Mouse (Mus musculus) MEL (cell line): ENCODE measurements around the gene Olfr318. TPM values are rescaled to one million over a fixed set of nuclear protein-coding genes. Genes with fewer than 3 reads are reported as not detected.
"Not testable (repeated sequence)": the region's sequence is repeated elsewhere in the genome, so short reads cannot be mapped to it uniquely, and the experiment has no call there.

Experiments
- DNase-seq: peaks from one replicate; pipeline ENCODE4 v3.0.0; 2011; ENCODE audit warnings: low read depth, low spot score
- H3K27ac ChIP-seq: 2 replicates; pipeline ENCODE4 v1.5.1; 2012; ENCODE audit warnings: low read depth, mild to moderate bottlenecking, control low read depth, low read length, moderate library complexity; ENCODE audit not compliant: control insufficient read depth
- H3K27me3 ChIP-seq, 2 experiments: fragments of 150-350 bp in 1 of 2; sonication (generic) in 1 of 2; 2 replicates each; pipeline ENCODE4 v1.6.1; 2012; ENCODE audit warnings: low read length in 2 of 2, mild to moderate bottlenecking in 2 of 2, improper control_type of control experiment in 1 of 2, moderate library complexity in 1 of 2; ENCODE audit not compliant: insufficient read depth in 2 of 2, control insufficient read depth in 1 of 2
- H3K36me3 ChIP-seq, 2 experiments: 2 replicates each; pipeline ENCODE4 v1.6.1; 2012 to 2014; ENCODE audit warnings: low read length in 2 of 2, improper control_type of control experiment in 1 of 2, inconsistent platforms in 1 of 2, mild to moderate bottlenecking in 1 of 2; ENCODE audit not compliant: insufficient read depth in 2 of 2, control insufficient read depth in 1 of 2
- H3K4me1 ChIP-seq, 2 experiments: fragments of 150-350 bp in 1 of 2; sonication (generic) in 1 of 2; 2 replicates each; pipeline ENCODE4 v1.6.1; 2012; ENCODE audit warnings: low read length in 2 of 2, improper control_type of control experiment in 1 of 2, mild to moderate bottlenecking in 1 of 2; ENCODE audit not compliant: insufficient read depth in 2 of 2, control insufficient read depth in 1 of 2
- H3K4me3 ChIP-seq, 2 experiments: fragments of 150-350 bp in 1 of 2; sonication (generic) in 1 of 2; 2 replicates each; pipeline ENCODE4 v1.5.1; 2012; ENCODE audit warnings: low read depth in 2 of 2, low read length in 2 of 2, mild to moderate bottlenecking in 2 of 2, moderate library complexity in 2 of 2, control low read depth in 1 of 2, improper control_type of control experiment in 1 of 2; ENCODE audit not compliant: control insufficient read depth in 1 of 2, insufficient read depth in 1 of 2
- H3K79me2 ChIP-seq: 2 replicates; pipeline ENCODE4 v1.6.1; 2012; ENCODE audit warnings: mild to moderate bottlenecking, low read length, moderate library complexity; ENCODE audit not compliant: control insufficient read depth, poor library complexity, insufficient read depth
- H3K9ac ChIP-seq: 2 replicates; pipeline ENCODE4 v1.6.1; 2012; ENCODE audit warnings: low read depth, mild to moderate bottlenecking, control low read depth, low read length, moderate library complexity; ENCODE audit not compliant: control insufficient read depth, poor library complexity, severe bottlenecking
- H3K9me3 ChIP-seq: fragments of 150-350 bp; sonication (generic); replicated peaks from 2 replicates; pipeline ENCODE4 v1.6.1; 2012; ENCODE audit warnings: mild to moderate bottlenecking, low read length, improper control_type of control experiment, moderate library complexity; ENCODE audit not compliant: insufficient read depth
- CHD1 ChIP-seq: IDR thresholded peaks from 2 replicates; pipeline ENCODE4 v1.6.1; 2012; ENCODE audit warnings: low read depth, mild to moderate bottlenecking, inconsistent platforms, low read length, improper control_type of control experiment
- E2F4 ChIP-seq: IDR thresholded peaks from 2 replicates; pipeline ENCODE4 v1.6.1; 2011; ENCODE audit warnings: low read depth, low read length, improper control_type of control experiment, borderline replicate concordance
- ELF1 ChIP-seq: IDR thresholded peaks from 2 replicates; pipeline ENCODE4 v1.6.1; 2014; ENCODE audit warnings: low read depth, mild to moderate bottlenecking, inconsistent platforms, low read length, improper control_type of control experiment, moderate library complexity
- GABPA ChIP-seq: IDR thresholded peaks from 2 replicates; pipeline ENCODE4 v1.6.1; 2012; ENCODE audit warnings: low read depth, mild to moderate bottlenecking, inconsistent platforms, low read length, improper control_type of control experiment, moderate library complexity
- KAT2A ChIP-seq: conservative IDR thresholded peaks from 2 replicates; pipeline ENCODE4 v1.6.1; 2012; ENCODE audit warnings: low read depth, low read length, improper control_type of control experiment, inconsistent platforms
- MAFK ChIP-seq: IDR thresholded peaks from 2 replicates; pipeline ENCODE4 v1.6.1; 2011; ENCODE audit warnings: low read depth, mild to moderate bottlenecking, low read length, improper control_type of control experiment, borderline replicate concordance
- NELFE ChIP-seq: IDR thresholded peaks from 2 replicates; pipeline ENCODE4 v1.6.1; 2011; ENCODE audit warnings: low read depth, low read length, improper control_type of control experiment
- POLR2AphosphoS5 ChIP-seq: IDR thresholded peaks from 2 replicates; pipeline ENCODE4 v1.6.1; 2012; ENCODE audit warnings: low read depth, borderline replicate concordance, mild to moderate bottlenecking, inconsistent platforms, low read length, moderate library complexity, mixed read lengths
- RCOR1 ChIP-seq: IDR thresholded peaks from 2 replicates; pipeline ENCODE4 v1.6.1; 2012; ENCODE audit warnings: low read depth, mild to moderate bottlenecking, inconsistent platforms, low read length, improper control_type of control experiment
- TAL1 ChIP-seq: IDR thresholded peaks from 2 replicates; pipeline ENCODE4 v1.6.1; 2012; ENCODE audit warnings: mild to moderate bottlenecking, inconsistent platforms, low read length, moderate library complexity, mixed read lengths
- TCF12 ChIP-seq: IDR thresholded peaks from 2 replicates; pipeline ENCODE4 v1.6.1; 2014; ENCODE audit warnings: low read depth, mild to moderate bottlenecking, inconsistent platforms, low read length, improper control_type of control experiment, moderate library complexity
- ZNF384 ChIP-seq: IDR thresholded peaks from 2 replicates; pipeline ENCODE4 v1.6.1; 2012; ENCODE audit warnings: low read depth, mild to moderate bottlenecking, inconsistent platforms, low read length, improper control_type of control experiment
- polyA plus RNA-seq, 2 experiments: library from polyadenylated mRNA; stranded (reverse) in 1 of 2; unstranded in 1 of 2; fragments of >175 nt in 1 of 2; fragments of >200 nt in 1 of 2; gene quantifications; 2 replicates each; pipeline versions ENCODE4 v1.2.1 to v1.2.4; 2012; ENCODE audit warnings: low replicate concordance in 2 of 2, low read depth in 1 of 2; ENCODE audit not compliant: insufficient read length in 2 of 2, insufficient read depth in 1 of 2, missing spikeins in 1 of 2
- total RNA-seq: library from RNA; depleted of rRNA; stranded (reverse); fragments of 300-350 nt; gene quantifications from 2 replicates; pipeline ENCODE4 v1.2.3, GENCODE M21; 2012

Olfr318 gene
- total and polyA plus RNA-seq, 3 experiments, result 0.06 TPM; not detected in 2

DNA sequence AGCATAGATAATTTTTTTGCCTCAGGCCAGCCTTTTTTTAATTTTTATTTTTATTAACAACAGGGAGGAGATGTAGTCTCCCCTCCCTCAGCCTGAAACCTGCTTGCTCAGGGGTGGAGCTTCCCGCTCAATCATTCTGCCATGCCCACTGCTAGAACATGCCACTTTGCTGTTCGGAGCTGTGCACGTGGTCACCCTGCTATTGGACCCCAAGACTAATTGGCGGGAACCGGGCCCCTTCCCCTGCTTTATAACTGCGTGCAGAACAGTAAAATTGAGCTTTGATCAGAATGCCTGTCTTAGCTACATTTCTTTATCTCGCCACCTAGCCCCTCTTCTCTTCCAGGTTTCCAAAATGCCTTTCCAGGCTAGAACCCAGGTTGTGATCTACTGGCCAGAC, 6.1 kb downstream of the Olfr318 start:
- not testable (repeated sequence) for DNase-seq, H3K4me3 ChIP-seq, H3K27ac ChIP-seq

DNA sequence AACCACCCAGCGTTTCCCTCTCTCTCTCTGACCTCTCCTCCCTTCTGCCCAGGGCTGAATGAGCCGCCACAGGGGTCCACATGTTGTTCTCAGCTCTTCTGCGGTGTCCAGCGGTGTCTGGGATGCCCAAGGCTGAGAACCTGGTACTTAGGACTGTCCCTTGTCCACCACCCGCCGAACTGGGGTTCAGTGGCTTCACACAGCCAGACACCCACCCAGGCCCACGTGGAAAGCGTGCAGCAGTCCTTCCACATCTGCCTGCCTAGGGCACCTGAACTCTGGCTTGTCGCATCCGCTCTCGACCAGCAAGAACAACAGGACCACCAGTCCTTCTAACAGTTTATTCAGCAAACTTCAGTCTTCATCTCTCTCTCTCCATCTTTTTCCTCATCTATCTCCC, 14.7 kb downstream of the Olfr318 start:
- Histone ChIP-seq H3K27me3 (peaks cover 3 to 4% of the 10 kb centered on the region in 2 experiments; a peak in 3 of 4 replicates), H3K27ac (no peak overlapping the region), H3K9me3 (no peaks in the 10 kb centered on the region), H3K9ac (no peak overlapping the region), H3K4me3 (no peak overlapping the region), H3K36me3 (no peaks in the 10 kb centered on the region), H3K4me1 (no peaks in the 10 kb centered on the region), H3K79me2 (no peaks in the 10 kb centered on the region)
- TF ChIP-seq TCF12, result no peak
- no peak for TF ChIP-seq NELFE
- TF ChIP-seq MAFK, result no peak
- TF ChIP-seq TAL1, result no peak
- no peak for TF ChIP-seq E2F4
- no peak for TF ChIP-seq ELF1
- TF ChIP-seq KAT2A, result no peak
- TF ChIP-seq POLR2AphosphoS5, result no peak
- no peak for TF ChIP-seq GABPA
- no peak for DNase-seq

More for the DNA sequence above, 6.1 kb downstream of the Olfr318 start:
- not testable (repeated sequence) for H3K9me3 ChIP-seq, H3K9ac ChIP-seq, H3K79me2 ChIP-seq, H3K27me3 ChIP-seq, H3K36me3 ChIP-seq, H3K4me1 ChIP-seq

DNA sequence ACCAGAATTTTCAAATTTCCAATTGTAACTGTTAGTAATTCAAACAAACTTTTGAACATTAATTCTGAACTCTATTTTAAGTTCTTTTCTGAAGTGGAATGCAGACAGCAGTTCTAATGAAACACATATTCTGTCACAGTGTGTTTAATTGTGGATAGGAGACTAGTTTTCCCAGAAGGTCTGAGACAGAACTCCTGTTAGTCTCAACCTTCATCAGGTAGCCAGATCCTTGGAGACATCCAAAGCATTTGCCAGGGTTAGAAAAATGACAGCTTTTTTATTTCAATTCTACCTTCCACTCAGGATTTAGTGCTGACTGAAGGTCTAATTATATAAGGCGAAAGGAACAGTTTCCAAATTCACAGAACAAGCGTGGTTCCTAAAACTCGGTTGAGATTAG, 25.0 kb downstream of the Olfr318 start, which contains the start of gene Olfr319:
Olfr319 (plus strand) TSS at position 301 of the 400 bp plus-strand sequence.
- Histone ChIP-seq H3K4me1 (no peaks in the 10 kb centered on the region), H3K27me3 (peaks cover 7 to 8% of the 10 kb centered on the region in 2 experiments)
- no peak for TF ChIP-seq RCOR1
- TF ChIP-seq ZNF384, result no peak
- no peak for TF ChIP-seq ELF1
- TF ChIP-seq CHD1, result no peak
- TF ChIP-seq, all 39 proteins: peak for 0
- H3K4me3 ChIP-seq, result no peak within 1 kb of the TSS
- DNase-seq, result no peak
- H3K36me3 ChIP-seq, result no peaks in the 10 kb centered on the region
- no peak within 1 kb of the TSS for H3K27ac ChIP-seq
- H3K79me2 ChIP-seq, result no peaks in the 10 kb centered on the region
- no peaks in the 10 kb centered on the region for H3K9me3 ChIP-seq
- H3K9ac ChIP-seq, result no peak within 1 kb of the TSS
